Mouse (Mus musculus) cerebellum, adult 8-10 months (tissue): ENCODE measurements around the gene Dusp16.

ENCODE experiments used
- DNase-seq: peaks from one replicate; pipeline ENCODE4 v3.0.0; 2022

Gene Dusp16

DNA sequence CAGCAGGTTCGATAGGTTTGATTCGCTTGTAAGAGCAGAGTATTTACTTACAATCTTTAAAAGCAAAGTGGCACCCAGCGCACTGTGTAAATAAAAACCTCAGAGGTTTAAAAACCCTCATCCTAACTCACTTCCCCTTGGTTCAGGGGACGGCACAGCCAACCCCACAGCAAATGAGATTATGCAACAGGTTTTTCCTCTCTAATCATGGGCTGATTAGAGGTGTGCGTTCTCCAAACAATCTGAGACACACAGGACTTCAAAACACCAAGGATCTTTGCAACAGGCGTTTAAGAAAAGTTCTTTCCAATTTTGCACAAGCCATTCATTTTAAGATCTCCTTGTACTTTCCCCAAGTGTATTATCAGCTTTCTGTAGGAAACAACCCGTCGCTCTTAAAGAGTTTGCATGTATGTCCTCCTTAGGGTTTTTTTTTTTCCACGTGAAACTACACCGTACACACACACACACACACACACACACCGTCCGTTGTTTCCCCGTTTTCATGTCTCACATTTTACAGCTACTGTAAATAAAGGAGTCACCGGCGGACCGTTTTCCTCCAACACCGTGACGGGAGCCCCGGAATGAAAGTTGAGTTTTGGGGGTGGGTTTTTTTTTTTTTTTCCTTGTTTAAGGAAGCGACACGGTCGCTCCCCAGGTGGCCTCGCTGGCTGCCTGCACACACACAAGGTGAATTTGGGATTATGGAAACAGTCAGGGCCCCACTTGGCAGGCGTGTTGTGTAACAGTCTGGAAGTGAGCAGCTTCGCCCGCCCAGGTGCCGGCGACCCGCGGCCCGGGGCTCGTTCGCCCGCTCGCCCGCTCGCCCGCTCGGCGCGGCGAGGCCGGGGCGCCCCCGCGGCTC lies 940 bp downstream of the Dusp16 start:
- DNase-seq, result peak; percentile 56

DNA sequence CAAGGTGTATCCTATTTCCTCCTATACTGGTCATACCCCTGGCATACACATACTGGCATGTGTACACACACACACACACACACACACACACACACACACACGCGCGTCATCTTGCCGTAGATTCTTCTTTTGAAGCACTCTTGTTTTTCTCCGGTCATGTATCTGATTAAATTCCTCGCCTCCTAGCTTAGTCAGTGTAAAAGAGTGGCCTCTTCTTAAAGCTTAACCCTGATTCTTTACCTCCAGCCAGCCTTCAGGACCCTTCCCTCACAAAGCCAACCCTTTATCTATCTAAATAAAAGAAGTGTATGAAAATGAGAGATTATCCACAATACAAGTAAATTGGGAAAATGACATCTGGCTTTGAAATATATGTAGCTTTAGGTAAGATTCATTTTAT lies 3.3 kb downstream of the Dusp16 start:
- no peak for DNase-seq

DNA sequence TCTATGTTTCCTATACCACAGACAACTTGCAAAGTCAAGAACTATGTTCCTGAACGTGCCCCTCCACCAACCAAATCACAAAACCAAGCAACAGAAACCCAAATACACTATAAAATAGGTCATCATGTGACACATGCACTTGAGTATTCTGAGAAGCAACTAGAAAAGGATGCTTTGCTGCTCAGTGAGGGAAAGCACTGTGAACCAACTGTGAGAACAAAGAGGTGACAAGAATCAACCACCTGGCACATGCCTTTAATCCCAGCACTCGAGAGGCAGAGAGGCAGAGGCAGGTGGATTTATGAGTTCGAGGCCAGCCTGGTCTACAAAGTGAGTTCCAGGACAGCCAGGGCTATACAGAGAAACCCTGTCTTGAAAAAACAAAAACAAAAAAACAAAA lies 6.0 kb downstream of the Dusp16 start:
- DNase-seq, result no peak

DNA sequence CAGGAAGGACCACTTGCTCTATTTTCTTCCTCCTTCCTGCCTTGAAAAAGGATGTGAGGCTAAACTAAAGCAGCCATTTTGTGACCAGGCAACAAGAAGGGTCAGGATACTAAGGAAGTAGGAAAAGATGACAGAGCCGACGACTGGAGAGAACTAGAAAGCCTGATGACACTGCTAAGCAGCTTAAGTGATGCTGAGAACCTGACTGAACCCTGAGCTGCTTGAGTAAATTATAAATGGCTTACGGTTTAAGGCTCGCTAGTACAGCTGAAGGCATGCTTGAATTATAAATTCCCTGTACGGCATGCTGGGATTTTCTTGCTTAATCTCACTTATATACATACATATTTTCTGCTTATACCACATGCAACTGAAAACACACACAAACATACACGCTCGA lies 9.5 kb downstream of the Dusp16 start:
- no peak for DNase-seq

DNA sequence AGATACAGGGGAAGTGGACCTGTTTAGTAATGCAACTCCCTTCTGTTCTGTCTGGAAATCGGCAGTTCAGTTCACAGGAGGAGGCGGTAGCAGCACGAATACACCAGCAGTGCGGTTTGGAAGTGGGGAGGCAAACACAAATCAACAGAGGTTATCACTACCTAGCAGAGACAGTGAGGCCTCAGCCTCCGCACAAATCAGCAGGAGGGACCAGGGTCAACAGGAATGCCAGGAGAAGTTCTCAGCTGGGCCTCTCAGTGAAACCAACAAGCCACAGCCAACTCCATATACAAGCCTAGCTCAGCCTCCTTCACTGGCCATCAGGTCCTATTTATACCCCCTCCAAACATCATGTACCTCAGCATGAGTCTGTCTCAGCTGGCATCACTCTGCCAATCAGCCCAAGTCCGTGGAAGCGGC lies 10.9 kb downstream of the Dusp16 start:
- DNase-seq, result peak; percentile 41

DNA sequence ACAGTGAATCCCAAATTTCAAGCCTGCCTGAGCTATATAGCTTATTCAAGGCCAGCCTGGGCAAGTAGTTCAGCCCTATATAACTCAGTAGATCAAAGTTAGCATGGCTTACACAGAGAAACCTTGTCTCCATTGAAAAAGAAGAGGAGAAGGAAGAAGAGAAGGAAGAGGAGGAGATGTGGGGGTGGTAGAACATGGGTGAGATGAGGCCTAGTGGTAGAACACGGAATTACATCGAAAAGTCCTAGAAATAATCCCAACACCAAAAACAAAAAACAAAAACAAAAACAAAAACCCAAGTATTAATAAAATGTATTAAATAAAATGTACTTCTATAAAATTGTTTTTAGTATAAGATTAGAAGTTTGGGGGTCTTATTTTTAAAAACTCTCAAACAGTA lies 12.4 kb downstream of the Dusp16 start:
- no peak for DNase-seq

DNA sequence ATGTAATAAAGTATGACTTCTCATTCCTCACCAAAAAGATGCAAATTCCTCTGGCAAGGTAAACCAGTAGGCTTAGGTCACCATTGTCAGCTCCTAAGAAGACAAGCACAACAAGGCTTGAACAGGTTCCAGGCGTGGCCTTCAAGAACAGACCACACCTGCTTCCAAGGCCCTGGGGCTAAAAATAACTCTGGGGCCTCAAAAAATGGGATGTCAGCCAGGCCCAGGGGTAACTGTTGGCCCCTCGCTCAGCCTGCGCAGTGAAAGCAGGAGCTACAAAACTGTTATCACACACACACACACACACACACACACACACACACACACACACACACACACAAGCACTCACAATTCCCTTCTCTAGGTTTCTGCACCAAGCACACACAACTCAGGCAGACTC lies 18.5 kb downstream of the Dusp16 start:
- peak; percentile 60 for DNase-seq

DNA sequence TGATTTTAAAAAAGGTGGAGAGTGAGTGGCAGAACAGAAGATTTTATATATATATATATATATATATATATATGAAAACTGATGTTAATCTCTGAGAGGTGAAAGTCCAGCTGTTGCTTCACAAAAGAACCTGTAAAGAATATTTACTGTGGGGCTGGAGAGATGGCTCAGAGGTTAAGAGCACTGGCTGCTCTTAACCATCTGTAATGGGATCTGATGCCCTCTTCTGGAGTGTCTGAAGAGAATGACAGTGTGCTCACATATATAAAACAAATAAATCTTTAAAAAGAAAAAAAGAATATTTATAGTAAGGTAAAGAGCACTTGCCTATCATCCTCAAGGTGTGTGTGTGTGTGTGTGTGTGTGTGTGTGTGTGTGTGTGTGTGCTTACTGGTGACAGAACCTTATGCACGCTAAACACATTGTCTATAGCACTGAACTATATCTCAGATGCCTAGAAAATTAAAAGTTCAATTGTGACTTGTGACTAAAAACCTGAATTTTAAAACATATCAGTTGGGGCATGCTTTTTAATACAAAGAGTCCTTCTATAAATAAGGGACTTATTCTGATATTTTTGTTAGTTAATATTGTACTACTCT lies 19.0 kb downstream of the Dusp16 start:
- no peak for DNase-seq

DNA sequence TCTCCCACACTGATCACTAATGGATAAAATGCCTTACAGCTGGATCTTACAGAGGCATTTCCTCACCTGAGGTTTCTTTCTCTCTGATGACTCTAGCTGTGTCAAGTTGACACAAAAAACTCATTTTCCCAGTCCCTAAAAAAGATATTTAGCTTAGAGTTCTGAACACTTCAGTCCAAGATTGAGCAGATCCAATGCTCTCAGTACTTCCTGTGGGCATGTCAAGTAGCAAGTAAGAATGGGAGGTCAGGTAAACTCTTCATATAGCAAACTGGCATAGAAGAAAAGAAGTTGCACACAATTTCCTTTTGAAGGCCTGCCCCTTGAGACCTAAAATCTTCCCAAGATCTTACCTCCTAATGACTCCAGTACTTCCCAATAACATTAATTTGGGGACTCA lies 22.1 kb downstream of the Dusp16 start:
- no peak for DNase-seq

DNA sequence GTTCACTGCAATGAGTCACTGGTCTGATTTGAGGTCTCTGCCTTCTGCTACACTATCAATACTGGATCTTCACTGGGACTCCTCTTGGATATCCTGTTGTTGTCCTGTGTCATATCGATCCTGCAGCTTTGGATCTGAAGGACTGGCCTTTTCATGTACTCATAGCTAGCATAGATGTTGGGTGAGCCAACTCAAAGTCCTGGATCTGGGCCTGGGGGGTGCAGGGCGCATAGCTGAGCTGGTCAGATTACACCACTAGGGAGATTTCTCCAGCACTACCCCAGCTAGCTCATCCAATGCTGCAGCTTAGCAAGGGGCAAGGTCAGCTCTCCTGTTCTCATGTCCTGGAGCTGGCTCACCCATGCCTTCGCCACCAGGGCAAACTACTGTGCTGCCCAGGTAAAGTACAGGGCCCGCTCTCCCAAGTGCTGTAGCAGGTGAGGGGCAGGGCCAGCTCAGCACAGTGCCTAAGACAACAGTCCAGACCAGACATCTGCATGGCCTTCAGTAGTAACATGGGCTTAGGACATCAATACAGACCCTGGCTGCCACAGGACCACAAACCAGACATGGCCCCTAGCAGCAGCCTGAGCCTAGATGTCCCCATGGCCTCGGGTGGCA lies 27.9 kb downstream of the Dusp16 start:
- no peak for DNase-seq

DNA sequence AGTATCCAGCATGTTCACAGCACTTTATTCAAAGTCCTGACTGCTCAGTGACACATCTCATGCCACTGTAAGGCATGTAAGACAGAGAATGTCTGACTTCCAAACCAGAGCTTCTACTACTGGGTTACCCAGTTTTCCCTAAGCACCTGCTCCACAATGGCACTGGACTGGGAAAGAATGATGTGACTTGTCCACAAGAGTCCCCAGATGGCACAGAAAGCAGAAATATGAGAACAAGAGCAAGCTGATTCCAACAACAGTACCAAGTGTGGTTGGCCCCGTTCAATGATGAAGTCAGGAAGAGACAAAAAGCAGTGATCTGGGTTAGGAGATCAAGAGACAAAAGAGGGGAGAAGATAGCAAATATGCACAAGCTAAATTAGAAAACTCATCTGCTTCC lies 29.0 kb downstream of the Dusp16 start:
- no peak for DNase-seq

DNA sequence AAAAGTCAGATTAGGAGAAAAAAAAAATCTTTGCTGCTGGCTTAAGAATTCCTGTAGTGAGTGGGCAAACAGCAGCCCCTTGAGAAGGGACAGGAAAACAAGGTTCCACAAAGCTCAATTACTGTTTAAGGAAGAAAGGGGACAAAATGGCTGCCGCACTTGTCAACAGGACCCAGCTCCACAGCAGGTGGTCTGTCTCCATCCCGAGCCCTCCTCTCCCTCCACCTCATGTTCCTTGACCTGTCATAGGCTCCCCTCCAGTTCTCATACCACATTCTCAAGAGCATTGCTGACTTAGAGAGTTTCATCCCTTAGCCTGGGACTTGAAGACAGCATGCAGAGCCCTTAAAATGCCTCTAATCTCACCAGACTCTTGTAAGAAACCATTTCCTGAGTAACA lies 30.6 kb downstream of the Dusp16 start:
- no peak for DNase-seq

DNA sequence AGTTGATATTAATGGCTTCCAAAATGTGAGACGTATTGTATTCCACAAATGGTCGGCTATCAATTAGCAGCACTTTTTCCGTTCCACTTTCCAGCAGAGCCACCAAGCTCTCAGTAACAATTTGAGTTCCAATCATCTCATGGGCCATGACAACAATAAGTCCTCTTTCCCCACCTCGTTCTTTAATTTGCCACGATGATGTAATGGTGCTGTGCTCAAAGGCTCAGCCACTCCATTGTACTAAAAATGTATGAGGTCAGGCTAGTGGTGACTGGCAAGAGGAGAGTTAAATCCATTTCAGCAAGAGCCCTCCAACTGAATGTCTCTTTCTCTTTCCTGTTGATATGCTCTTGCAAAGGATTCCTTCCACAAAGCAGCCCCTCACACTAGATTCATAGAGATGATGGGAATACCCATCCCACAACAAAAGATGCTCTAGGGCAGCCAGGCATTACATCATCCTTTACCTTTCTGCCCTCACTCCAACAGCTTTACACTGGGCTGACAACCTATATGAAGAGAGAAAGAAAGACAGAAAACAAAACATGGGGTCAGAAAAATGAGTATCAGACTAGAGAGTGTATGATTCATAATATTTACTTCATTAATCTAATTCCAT lies 31.4 kb downstream of the Dusp16 start:
- no peak for DNase-seq

DNA sequence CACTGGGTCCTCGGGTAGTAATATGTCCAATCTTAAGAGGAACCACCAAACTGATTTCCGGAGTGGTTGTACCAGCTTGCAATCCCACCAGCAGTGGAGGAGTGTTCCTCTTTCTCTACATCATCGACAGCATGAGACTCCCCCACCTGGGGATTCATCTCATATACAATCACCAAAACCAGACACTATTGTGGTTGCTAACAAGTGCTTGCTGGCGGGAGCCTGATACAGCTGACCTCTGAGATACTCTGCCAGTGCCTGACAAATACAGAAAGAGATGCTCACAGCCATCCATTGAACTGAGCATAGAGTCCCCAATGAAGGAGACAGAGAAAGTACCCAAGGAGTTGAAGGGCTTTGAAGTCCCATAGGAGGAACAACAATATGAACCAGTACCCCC lies 36.4 kb downstream of the Dusp16 start:
- DNase-seq, result no peak

DNA sequence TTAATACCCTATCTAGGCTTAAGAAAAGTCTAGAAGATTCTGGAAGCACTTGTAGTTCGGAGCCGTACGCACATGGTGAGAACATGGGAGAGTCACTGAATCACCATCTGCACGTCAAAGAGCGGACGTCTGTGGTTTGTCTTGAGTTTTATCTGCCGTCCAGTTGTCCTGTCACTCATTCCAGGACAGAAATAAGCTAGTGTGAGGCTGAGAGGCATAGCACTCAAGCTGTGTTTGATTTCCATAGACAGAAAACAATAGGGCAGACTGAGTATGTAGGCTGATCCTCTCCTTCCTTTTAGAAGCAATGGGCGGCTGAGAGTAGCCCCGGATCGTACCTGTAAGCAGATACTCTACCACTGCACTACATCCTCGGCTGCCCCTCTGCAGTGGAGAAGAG lies 38.6 kb downstream of the Dusp16 start:
- no peak for DNase-seq

DNA sequence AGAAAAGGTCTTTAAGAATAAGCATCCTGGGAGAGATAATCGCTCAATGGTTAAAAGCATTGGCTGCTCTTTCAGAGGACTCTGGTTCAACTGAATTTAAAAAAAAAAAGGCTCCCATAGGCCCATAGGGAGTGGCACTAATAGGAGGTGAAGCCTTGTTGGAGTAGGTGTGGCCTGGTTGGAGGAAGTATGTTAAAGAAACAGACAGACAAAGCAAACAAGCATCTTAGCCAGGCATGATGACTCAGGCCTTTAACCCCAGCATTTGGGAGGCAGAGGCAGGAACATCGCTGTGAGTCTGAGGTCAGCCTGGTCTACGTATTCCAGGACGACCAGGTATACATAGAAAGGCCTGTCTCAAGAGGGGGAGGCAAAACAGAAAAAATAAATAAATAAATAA lies 39.0 kb downstream of the Dusp16 start:
- DNase-seq, result no peak

DNA sequence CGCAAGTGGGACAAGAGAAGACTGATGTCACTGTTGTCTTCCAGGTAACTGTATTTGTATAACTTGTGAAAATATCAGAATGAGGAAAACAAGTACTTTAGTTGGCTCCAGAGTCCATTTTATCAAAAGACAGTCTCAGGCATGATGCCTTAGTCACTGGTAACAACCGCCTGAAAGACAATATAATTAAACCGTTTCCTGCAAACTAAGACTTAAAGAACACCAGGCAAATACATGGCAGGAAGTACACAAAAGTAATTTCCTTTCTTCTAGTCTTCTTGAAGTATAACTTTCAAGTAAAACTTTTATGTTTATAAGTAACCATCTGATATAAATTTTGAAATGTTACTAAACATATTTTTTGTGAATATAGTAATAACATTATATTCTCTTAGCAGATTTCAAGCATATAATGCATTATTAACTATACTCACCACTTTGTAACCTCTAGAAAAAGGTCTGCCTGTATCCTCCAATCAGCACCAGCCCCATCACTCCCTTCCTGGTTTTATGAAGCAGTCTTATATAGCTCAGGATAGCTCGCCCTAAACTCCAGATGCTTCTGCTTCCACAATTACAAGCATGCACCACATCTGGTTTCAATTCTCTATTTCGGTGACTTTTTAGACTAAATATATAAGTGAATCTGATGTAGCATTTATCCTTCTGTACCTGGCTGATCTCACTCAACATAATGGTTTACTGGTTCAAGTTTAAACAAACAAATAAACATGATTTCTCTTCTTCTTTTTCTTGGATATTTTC lies 40.4 kb downstream of the Dusp16 start:
- DNase-seq, result no peak

DNA sequence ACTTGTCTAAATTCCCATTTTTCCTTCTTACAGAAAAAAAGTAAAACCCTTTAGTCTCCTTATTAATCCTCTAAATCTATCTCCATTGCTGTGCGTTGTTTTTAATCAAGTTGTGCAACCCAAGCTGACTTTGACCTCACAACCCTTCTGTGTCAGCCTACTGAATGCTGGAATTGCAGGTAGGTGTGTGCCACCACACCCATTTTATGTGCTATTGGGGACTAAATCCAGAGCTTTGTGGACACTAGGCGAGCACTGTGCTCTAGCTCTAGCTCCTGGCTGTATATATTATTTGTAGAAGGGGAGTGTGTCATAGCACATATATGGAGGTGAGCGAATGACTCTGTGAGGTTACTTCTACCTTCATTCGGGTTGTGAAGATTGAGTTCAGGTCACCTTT lies 41.3 kb downstream of the Dusp16 start:
- no peak for DNase-seq

DNA sequence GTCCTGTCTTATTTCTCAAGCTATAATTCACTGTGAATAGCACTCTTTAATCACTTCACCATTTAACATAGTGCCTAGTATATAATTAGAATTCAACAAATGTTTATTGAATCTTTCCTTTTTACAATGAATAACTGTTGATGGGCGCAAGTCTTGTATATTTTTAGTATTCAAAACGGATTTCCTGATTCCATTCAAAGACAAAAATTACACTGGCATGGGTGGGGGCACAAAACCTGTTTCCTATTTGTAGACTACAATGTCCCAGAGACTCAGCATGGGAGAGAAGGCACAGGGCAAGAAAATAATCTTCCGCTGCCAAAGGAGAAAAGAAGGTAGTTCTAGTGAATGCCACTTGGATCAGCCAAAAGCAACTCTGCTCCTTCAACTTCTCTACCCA lies 44.3 kb downstream of the Dusp16 start:
- no peak for DNase-seq

DNA sequence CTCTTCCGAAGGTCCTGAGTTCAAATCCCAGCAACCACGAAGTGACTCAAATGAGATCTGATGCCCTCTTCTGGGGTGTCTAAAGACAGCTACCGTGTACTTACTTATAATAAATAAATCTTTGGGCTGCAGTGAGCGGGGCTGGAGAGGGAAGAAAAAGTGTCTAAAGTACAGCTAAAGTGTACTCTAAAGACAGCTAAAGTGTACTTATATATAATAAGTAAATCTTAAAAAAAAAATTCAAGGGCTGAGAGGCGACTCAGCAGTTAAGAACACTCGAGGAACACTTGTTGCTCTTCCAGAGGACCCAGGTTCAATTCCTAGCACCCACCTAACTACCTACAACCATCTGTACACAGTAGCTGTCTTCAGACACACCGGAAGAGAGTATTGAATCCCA lies 46.5 kb downstream of the Dusp16 start:
- no peak for DNase-seq

DNA sequence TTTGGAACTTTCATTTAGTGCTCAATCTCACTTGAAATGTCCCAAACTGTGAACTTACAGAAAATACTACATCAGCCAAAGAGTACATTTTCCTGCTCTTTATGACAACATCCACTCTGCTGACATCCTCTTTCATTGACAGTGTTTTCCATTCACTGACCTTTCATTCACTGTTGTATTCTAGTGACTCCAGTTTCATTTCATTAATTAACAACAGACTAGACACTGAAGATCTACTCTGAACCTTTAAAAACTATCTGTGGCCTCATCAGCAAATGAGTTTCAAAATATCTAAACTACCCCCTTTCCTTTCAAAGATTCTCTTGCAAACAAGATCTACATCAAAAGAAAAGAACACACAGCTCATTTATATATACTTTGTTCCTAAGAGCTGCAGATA lies 48.9 kb downstream of the Dusp16 start:
- DNase-seq, result no peak

DNA sequence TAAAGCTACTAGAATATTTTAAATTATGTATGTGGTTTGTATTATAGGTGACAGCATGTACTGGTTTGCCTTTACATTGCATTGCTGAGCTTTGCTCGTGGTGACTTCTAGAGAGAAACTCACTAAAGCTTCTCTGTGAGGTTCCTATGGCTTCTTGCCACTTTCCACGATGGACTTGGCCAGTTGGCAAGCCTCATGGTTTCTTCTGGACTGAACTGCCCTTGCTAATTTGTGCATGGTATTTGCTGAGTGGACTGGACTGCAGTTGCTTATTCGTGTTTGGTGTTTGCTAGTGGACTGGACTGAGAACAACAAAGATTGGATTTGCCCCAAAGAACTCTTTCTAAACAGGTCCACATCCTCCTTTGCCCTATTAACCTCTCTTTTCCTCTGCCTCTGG lies 55.6 kb downstream of the Dusp16 start:
- DNase-seq, result no peak

DNA sequence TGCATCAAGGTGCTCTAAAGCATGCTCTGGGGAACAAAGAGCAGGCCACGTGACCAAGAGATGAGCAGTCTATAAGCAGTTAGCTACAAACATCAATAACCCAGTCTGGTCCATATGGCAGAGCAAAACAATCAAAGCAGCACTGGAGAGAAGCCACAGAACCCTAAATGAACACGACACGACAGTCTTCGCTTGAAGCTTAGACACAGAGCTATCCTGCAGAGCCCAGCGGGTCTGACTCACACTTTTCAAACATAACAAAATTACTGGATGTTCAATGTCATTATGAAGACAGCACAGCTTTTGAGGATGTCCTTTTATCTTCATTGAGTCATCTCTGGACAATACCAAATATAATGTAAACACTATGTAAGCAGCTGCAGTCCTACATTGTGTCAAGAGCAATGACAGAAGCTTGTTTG lies 58.6 kb downstream of the Dusp16 start:
- no peak for DNase-seq
